Mouse (Mus musculus): ENCODE data around the gene Kcnk18. TPM values are rescaled to one million over a fixed set of nuclear protein-coding genes. Genes with fewer than 3 reads are reported as not detected.

Gene Kcnk18
- polyA plus RNA-seq, 1 experiment from 2014 or later: not detected

GRCm38 (mm10) chr19:59238630-59239029, 19.6 kb downstream of the Kcnk18 start:
- ATAC-seq (ENCODE audit: insufficient number of reproducible peaks, low FRiP score, low TSS enrichment, low read depth): no peak
- H3K4me2 ChIP-seq (ENCODE audit: low read depth, severe bottlenecking): no peak overlapping the region
- H3K4me1 ChIP-seq (ENCODE audit: control insufficient read depth, insufficient read depth, low read length): no peaks in the 10 kb centered on the region
- H3K9me3 ChIP-seq (ENCODE audit: control insufficient read depth, low read length): no peaks in the 10 kb centered on the region
- H3K27me3 ChIP-seq (ENCODE audit: control insufficient read depth, insufficient read depth, low read length): no peaks in the 10 kb centered on the region
- H3K9ac ChIP-seq (ENCODE audit: low read length): no peak overlapping the region
- DNase-seq (ENCODE audit: low spot score): no peak
- no peak overlapping the region for H3K27ac ChIP-seq (replicated peaks; ENCODE audit: low read depth, low read length)
- no peak overlapping the region for H3K4me3 ChIP-seq (ENCODE audit: low read depth, low read length)
- no peaks in the 10 kb centered on the region for H3K36me3 ChIP-seq (ENCODE audit: control insufficient read depth, insufficient read depth, low read length)
- 73% methylated on average over 3 of the region's 3 CpGs for WGBS

GRCm38 (mm10) chr19:59239124-59239817, 20.3 kb downstream of the Kcnk18 start:
- DNase-seq (ENCODE audit: low spot score) (peak; percentile 94), ATAC-seq (ENCODE audit: insufficient number of reproducible peaks, low FRiP score, low TSS enrichment, low read depth) (no peak)
- Histone ChIP-seq H3K27ac (replicated peaks; ENCODE audit: low read depth, low read length) (no peak overlapping the region), H3K9me3 (ENCODE audit: control insufficient read depth, low read length) (no peaks in the 10 kb centered on the region), H3K4me2 (ENCODE audit: low read depth, severe bottlenecking) (no peak overlapping the region), H3K4me3 (ENCODE audit: low read depth, low read length) (no peak overlapping the region), H3K9ac (ENCODE audit: low read length) (no peak overlapping the region), H3K4me1 (ENCODE audit: control insufficient read depth, insufficient read depth, low read length) (no peaks in the 10 kb centered on the region), H3K27me3 (ENCODE audit: control insufficient read depth, insufficient read depth, low read length) (no peaks in the 10 kb centered on the region), H3K36me3 (ENCODE audit: control insufficient read depth, insufficient read depth, low read length) (no peaks in the 10 kb centered on the region)
- WGBS: 24% methylated on average over 17 of the region's 17 CpGs

GRCm38 (mm10) chr19:59241987-59242386, 23.0 kb downstream of the Kcnk18 start:
- H3K4me2 ChIP-seq (ENCODE audit: low read depth, severe bottlenecking): no peak overlapping the region
- no peak overlapping the region for H3K9ac ChIP-seq (ENCODE audit: low read length)
- H3K4me3 ChIP-seq (ENCODE audit: low read depth, low read length): no peak overlapping the region
- no peak overlapping the region for H3K27ac ChIP-seq (replicated peaks; ENCODE audit: low read depth, low read length)
- H3K4me1 ChIP-seq (ENCODE audit: control insufficient read depth, insufficient read depth, low read length): no peaks in the 10 kb centered on the region
- H3K9me3 ChIP-seq (ENCODE audit: control insufficient read depth, low read length): no peaks in the 10 kb centered on the region
- no peaks in the 10 kb centered on the region for H3K36me3 ChIP-seq (ENCODE audit: control insufficient read depth, insufficient read depth, low read length)
- DNase-seq (ENCODE audit: low spot score): no peak
- 86% methylated on average over 4 of the region's 4 CpGs for WGBS
- no peaks in the 10 kb centered on the region for H3K27me3 ChIP-seq (ENCODE audit: control insufficient read depth, insufficient read depth, low read length)
- no peak for ATAC-seq (ENCODE audit: insufficient number of reproducible peaks, low FRiP score, low TSS enrichment, low read depth)

GRCm38 (mm10) chr19:59243057-59243456, 24.0 kb downstream of the Kcnk18 start:
- no peak overlapping the region for H3K4me3 ChIP-seq (ENCODE audit: low read depth, low read length)
- H3K36me3 ChIP-seq (ENCODE audit: control insufficient read depth, insufficient read depth, low read length): no peaks in the 10 kb centered on the region
- H3K4me1 ChIP-seq (ENCODE audit: control insufficient read depth, insufficient read depth, low read length): no peaks in the 10 kb centered on the region
- ATAC-seq (ENCODE audit: insufficient number of reproducible peaks, low FRiP score, low TSS enrichment, low read depth) (no peak), DNase-seq (ENCODE audit: low spot score) (no peak)
- H3K9ac ChIP-seq (ENCODE audit: low read length): no peak overlapping the region
- WGBS: 76% methylated on average over 2 of the region's 2 CpGs
- no peak overlapping the region for H3K27ac ChIP-seq (replicated peaks; ENCODE audit: low read depth, low read length)
- H3K4me2 ChIP-seq (ENCODE audit: low read depth, severe bottlenecking): no peak overlapping the region
- no peaks in the 10 kb centered on the region for H3K27me3 ChIP-seq (ENCODE audit: control insufficient read depth, insufficient read depth, low read length)
- no peaks in the 10 kb centered on the region for H3K9me3 ChIP-seq (ENCODE audit: control insufficient read depth, low read length)

- no peaks in the 10 kb centered on the region for H3K4me1 ChIP-seq (ENCODE audit: control insufficient read depth, insufficient read depth, low read length)
- H3K4me2 ChIP-seq (ENCODE audit: low read depth, severe bottlenecking): no peak overlapping the region
- H3K27me3 ChIP-seq (ENCODE audit: control insufficient read depth, insufficient read depth, low read length): no peaks in the 10 kb centered on the region
- H3K27ac ChIP-seq (replicated peaks; ENCODE audit: low read depth, low read length): no peak overlapping the region
- ATAC-seq (ENCODE audit: insufficient number of reproducible peaks, low FRiP score, low TSS enrichment, low read depth): no peak
- H3K9me3 ChIP-seq (ENCODE audit: control insufficient read depth, low read length): no peaks in the 10 kb centered on the region
- H3K36me3 ChIP-seq (ENCODE audit: control insufficient read depth, insufficient read depth, low read length): no peaks in the 10 kb centered on the region
- no peak for DNase-seq (ENCODE audit: low spot score)
- no peak overlapping the region for H3K4me3 ChIP-seq (ENCODE audit: low read depth, low read length)
- H3K9ac ChIP-seq (ENCODE audit: low read length): no peak overlapping the region
- WGBS: 84% methylated on average over 4 of the region's 4 CpGs
Observed at GRCm38 (mm10) chr19:59248144-59248543, 29.1 kb downstream of the Kcnk18 start.

GRCm38 (mm10) chr19:59248553-59249286, 29.7 kb downstream of the Kcnk18 start:
- H3K9ac ChIP-seq (ENCODE audit: low read length): no peak overlapping the region
- H3K9me3 ChIP-seq (ENCODE audit: control insufficient read depth, low read length): no peaks in the 10 kb centered on the region
- no peak overlapping the region for H3K4me2 ChIP-seq (ENCODE audit: low read depth, severe bottlenecking)
- DNase-seq (ENCODE audit: low spot score): no peak
- WGBS: 73% methylated on average over 11 of the region's 11 CpGs
- no peak overlapping the region for H3K4me3 ChIP-seq (ENCODE audit: low read depth, low read length)
- no peaks in the 10 kb centered on the region for H3K27me3 ChIP-seq (ENCODE audit: control insufficient read depth, insufficient read depth, low read length)
- H3K36me3 ChIP-seq (ENCODE audit: control insufficient read depth, insufficient read depth, low read length): no peaks in the 10 kb centered on the region
- ATAC-seq (ENCODE audit: insufficient number of reproducible peaks, low FRiP score, low TSS enrichment, low read depth): no peak
- H3K4me1 ChIP-seq (ENCODE audit: control insufficient read depth, insufficient read depth, low read length): no peaks in the 10 kb centered on the region
- H3K27ac ChIP-seq (replicated peaks; ENCODE audit: low read depth, low read length): no peak overlapping the region

GRCm38 (mm10) chr19:59252651-59253050, 33.6 kb downstream of the Kcnk18 start:
- Histone ChIP-seq H3K9ac (ENCODE audit: low read length) (no peak overlapping the region), H3K4me3 (ENCODE audit: low read depth, low read length) (no peak overlapping the region), H3K36me3 (ENCODE audit: control insufficient read depth, insufficient read depth, low read length) (no peaks in the 10 kb centered on the region), H3K27me3 (ENCODE audit: control insufficient read depth, insufficient read depth, low read length) (no peaks in the 10 kb centered on the region), H3K9me3 (ENCODE audit: control insufficient read depth, low read length) (no peaks in the 10 kb centered on the region), H3K4me2 (ENCODE audit: low read depth, severe bottlenecking) (no peak overlapping the region), H3K27ac (replicated peaks; ENCODE audit: low read depth, low read length) (no peak overlapping the region), H3K4me1 (ENCODE audit: control insufficient read depth, insufficient read depth, low read length) (no peaks in the 10 kb centered on the region)
- DNase-seq (ENCODE audit: low spot score): no peak
- 69% methylated on average over 2 of the region's 2 CpGs for WGBS
- no peak for ATAC-seq (ENCODE audit: insufficient number of reproducible peaks, low FRiP score, low TSS enrichment, low read depth)

GRCm38 (mm10) chr19:59259633-59260032, 40.6 kb downstream of the Kcnk18 start:
- ATAC-seq (ENCODE audit: insufficient number of reproducible peaks, low FRiP score, low TSS enrichment, low read depth) (no peak), DNase-seq (ENCODE audit: low spot score) (no peak)
- peaks cover 8% of the 10 kb centered on the region; the same call in 1 of the 2 replicates for H3K4me1 ChIP-seq (ENCODE audit: control insufficient read depth, insufficient read depth, low read length)
- H3K27me3 ChIP-seq (ENCODE audit: control insufficient read depth, insufficient read depth, low read length): peaks cover 12% of the 10 kb centered on the region
- H3K4me3 ChIP-seq (ENCODE audit: low read depth, low read length): no peak overlapping the region
- no peak overlapping the region for H3K4me2 ChIP-seq (ENCODE audit: low read depth, severe bottlenecking)
- H3K9ac ChIP-seq (ENCODE audit: low read length): no peak overlapping the region
- H3K9me3 ChIP-seq (ENCODE audit: control insufficient read depth, low read length): no peaks in the 10 kb centered on the region
- H3K27ac ChIP-seq (replicated peaks; ENCODE audit: low read depth, low read length): no peak overlapping the region
- 32% methylated on average over 5 of the region's 5 CpGs for WGBS
- H3K36me3 ChIP-seq (ENCODE audit: control insufficient read depth, insufficient read depth, low read length): no peaks in the 10 kb centered on the region

Measured in limb, embryonic 11.5 days (tissue).